Mouse (Mus musculus) MEL (cell line): ENCODE data around the gene Crk. TPM values are rescaled to one million over a fixed set of nuclear protein-coding genes. Genes with fewer than 3 reads are reported as not detected.

Experiments
- DNase-seq: peaks from one replicate; pipeline ENCODE4 v3.0.0; 2011; ENCODE audit warnings: low read depth, low spot score
- H3K27ac ChIP-seq: 2 replicates; pipeline ENCODE4 v1.5.1; 2012; ENCODE audit warnings: low read depth, mild to moderate bottlenecking, control low read depth, low read length, moderate library complexity; ENCODE audit not compliant: control insufficient read depth
- H3K27me3 ChIP-seq, 2 experiments: fragments of 150-350 bp in 1 of 2; sonication (generic) in 1 of 2; 2 replicates each; pipeline ENCODE4 v1.6.1; 2012; ENCODE audit warnings: low read length in 2 of 2, mild to moderate bottlenecking in 2 of 2, improper control_type of control experiment in 1 of 2, moderate library complexity in 1 of 2; ENCODE audit not compliant: insufficient read depth in 2 of 2, control insufficient read depth in 1 of 2
- H3K36me3 ChIP-seq, 2 experiments: 2 replicates each; pipeline ENCODE4 v1.6.1; 2012 to 2014; ENCODE audit warnings: low read length in 2 of 2, improper control_type of control experiment in 1 of 2, inconsistent platforms in 1 of 2, mild to moderate bottlenecking in 1 of 2; ENCODE audit not compliant: insufficient read depth in 2 of 2, control insufficient read depth in 1 of 2
- H3K4me1 ChIP-seq, 2 experiments: fragments of 150-350 bp in 1 of 2; sonication (generic) in 1 of 2; 2 replicates each; pipeline ENCODE4 v1.6.1; 2012; ENCODE audit warnings: low read length in 2 of 2, improper control_type of control experiment in 1 of 2, mild to moderate bottlenecking in 1 of 2; ENCODE audit not compliant: insufficient read depth in 2 of 2, control insufficient read depth in 1 of 2
- H3K4me3 ChIP-seq, 2 experiments: fragments of 150-350 bp in 1 of 2; sonication (generic) in 1 of 2; 2 replicates each; pipeline ENCODE4 v1.5.1; 2012; ENCODE audit warnings: low read depth in 2 of 2, low read length in 2 of 2, mild to moderate bottlenecking in 2 of 2, moderate library complexity in 2 of 2, control low read depth in 1 of 2, improper control_type of control experiment in 1 of 2; ENCODE audit not compliant: control insufficient read depth in 1 of 2, insufficient read depth in 1 of 2
- H3K79me2 ChIP-seq: 2 replicates; pipeline ENCODE4 v1.6.1; 2012; ENCODE audit warnings: mild to moderate bottlenecking, low read length, moderate library complexity; ENCODE audit not compliant: control insufficient read depth, poor library complexity, insufficient read depth
- H3K9ac ChIP-seq: 2 replicates; pipeline ENCODE4 v1.6.1; 2012; ENCODE audit warnings: low read depth, mild to moderate bottlenecking, control low read depth, low read length, moderate library complexity; ENCODE audit not compliant: control insufficient read depth, poor library complexity, severe bottlenecking
- H3K9me3 ChIP-seq: fragments of 150-350 bp; sonication (generic); replicated peaks from 2 replicates; pipeline ENCODE4 v1.6.1; 2012; ENCODE audit warnings: mild to moderate bottlenecking, low read length, improper control_type of control experiment, moderate library complexity; ENCODE audit not compliant: insufficient read depth
- CTCF ChIP-seq, 3 experiments: IDR thresholded peaks in 2 of 3; conservative IDR thresholded peaks in 1 of 3; 2 replicates each; pipeline ENCODE4 v1.5.1; 2011 to 2012; ENCODE audit warnings: low read length in 3 of 3, low read depth in 2 of 3, mild to moderate bottlenecking in 2 of 3, improper control_type of control experiment in 1 of 3, inconsistent platforms in 1 of 3, mixed read lengths in 1 of 3, moderate library complexity in 1 of 3; ENCODE audit not compliant: control insufficient read depth in 1 of 3, insufficient read depth in 1 of 3, poor library complexity in 1 of 3, severe bottlenecking in 1 of 3
- E2F4 ChIP-seq: IDR thresholded peaks from 2 replicates; pipeline ENCODE4 v1.6.1; 2011; ENCODE audit warnings: low read depth, low read length, improper control_type of control experiment, borderline replicate concordance
- EP300 ChIP-seq, 2 experiments: IDR thresholded peaks; 2 replicates each; pipeline ENCODE4 v1.6.1; 2011; ENCODE audit warnings: improper control_type of control experiment in 2 of 2, low read length in 2 of 2, low read depth in 1 of 2, mild to moderate bottlenecking in 1 of 2
- GATA1 ChIP-seq: IDR thresholded peaks from 2 replicates; pipeline ENCODE4 v1.6.1; 2011; ENCODE audit warnings: low read depth, low read length, improper control_type of control experiment
- KAT2A ChIP-seq: conservative IDR thresholded peaks from 2 replicates; pipeline ENCODE4 v1.6.1; 2012; ENCODE audit warnings: low read depth, low read length, improper control_type of control experiment, inconsistent platforms
- MEF2A ChIP-seq: IDR thresholded peaks from 2 replicates; pipeline ENCODE4 v1.6.1; 2014; ENCODE audit warnings: low read depth, mild to moderate bottlenecking, inconsistent platforms, low read length, improper control_type of control experiment; ENCODE audit not compliant: poor library complexity, insufficient replicate concordance, severe bottlenecking; ENCODE audit errors: extremely low read depth
- MYC ChIP-seq: IDR thresholded peaks from 2 replicates; pipeline ENCODE4 v1.6.1; 2011; ENCODE audit warnings: low read depth, mild to moderate bottlenecking, low read length, improper control_type of control experiment, moderate library complexity
- NRF1 ChIP-seq: IDR thresholded peaks from 2 replicates; pipeline ENCODE4 v1.6.1; 2014; ENCODE audit warnings: low read depth, mild to moderate bottlenecking, inconsistent platforms, low read length, improper control_type of control experiment, moderate library complexity; ENCODE audit not compliant: poor library complexity, insufficient read depth, severe bottlenecking
- POLR2AphosphoS2 ChIP-seq: IDR thresholded peaks from 2 replicates; pipeline ENCODE4 v1.6.1; 2011; ENCODE audit warnings: low read length, improper control_type of control experiment
- TAL1 ChIP-seq: IDR thresholded peaks from 2 replicates; pipeline ENCODE4 v1.6.1; 2012; ENCODE audit warnings: mild to moderate bottlenecking, inconsistent platforms, low read length, moderate library complexity, mixed read lengths
- ZC3H11A ChIP-seq: IDR thresholded peaks from 2 replicates; pipeline ENCODE4 v1.6.1; 2012; ENCODE audit warnings: low read depth, mild to moderate bottlenecking, inconsistent platforms, low read length, improper control_type of control experiment
- polyA plus RNA-seq, 2 experiments: library from polyadenylated mRNA; stranded (reverse) in 1 of 2; unstranded in 1 of 2; fragments of >175 nt in 1 of 2; fragments of >200 nt in 1 of 2; gene quantifications; 2 replicates each; pipeline versions ENCODE4 v1.2.1 to v1.2.4; 2012; ENCODE audit warnings: low replicate concordance in 2 of 2, low read depth in 1 of 2; ENCODE audit not compliant: insufficient read length in 2 of 2, insufficient read depth in 1 of 2, missing spikeins in 1 of 2
- total RNA-seq: library from RNA; depleted of rRNA; stranded (reverse); fragments of 300-350 nt; gene quantifications from 2 replicates; pipeline ENCODE4 v1.2.3, GENCODE M21; 2012

The Crk gene
- total and polyA plus RNA-seq, 3 experiments: 33.8 to 68.0 (median 66.2) TPM

- TF ChIP-seq GATA1 (no peak), E2F4 (no peak), CTCF (IDR thresholded peaks at IDR 0.05 in 2 of 3, conservative IDR thresholded peaks at IDR 0.05 in 1 of 3; ENCODE audit: control insufficient read depth in 1 of 3, insufficient read depth in 1 of 3, low read depth in 2 of 3, low read length in 3 of 3, poor library complexity in 1 of 3, severe bottlenecking in 1 of 3) (peak; percentile 18 to 48 (median 20); a peak in 3 of 6 replicates)
Observed at GRCm38 (mm10) chr11:75679439-75680171, 546 bp downstream of the Crk start (continued).

GRCm38 (mm10) chr11:75684462-75684861, 5.4 kb downstream of the Crk start:
- Histone ChIP-seq H3K9ac (no peak overlapping the region), H3K79me2 (peaks cover 71% of the 10 kb centered on the region), H3K27me3 (no peaks in the 10 kb centered on the region), H3K4me3 (no peak overlapping the region), H3K27ac (no peak overlapping the region), H3K36me3 (peaks cover 22 to 30% of the 10 kb centered on the region in 2 experiments), H3K4me1 (peaks cover 5 to 6% of the 10 kb centered on the region in 2 experiments), H3K9me3 (no peaks in the 10 kb centered on the region)
- TF ChIP-seq NRF1 (no peak), POLR2AphosphoS2 (0 out of 2 replicates have a peak, but pooled peaks have one; percentile 17), ZC3H11A (no peak), EP300 (IDR thresholded peaks at IDR 0.05; ENCODE audit: low read depth in 1 of 2, low read length in 2 of 2) (no peak), MYC (no peak), CTCF (IDR thresholded peaks at IDR 0.05 in 2 of 3, conservative IDR thresholded peaks at IDR 0.05 in 1 of 3; ENCODE audit: control insufficient read depth in 1 of 3, insufficient read depth in 1 of 3, low read depth in 2 of 3, low read length in 3 of 3, poor library complexity in 1 of 3, severe bottlenecking in 1 of 3) (peak in 2 of 3 experiments; percentile 41 to 50; a peak in 4 of 6 replicates), TAL1 (no peak), MEF2A (no peak), KAT2A (no peak)
- DNase-seq: peak; percentile 63

GRCm38 (mm10) chr11:75684956-75685355, 5.9 kb downstream of the Crk start:
- TF ChIP-seq POLR2AphosphoS2 (0 out of 2 replicates have a peak, but pooled peaks have one; percentile 37), NRF1 (no peak)
- no peak overlapping the region for H3K4me3 ChIP-seq
- H3K9ac ChIP-seq: no peak overlapping the region
- peaks cover 66% of the 10 kb centered on the region for H3K79me2 ChIP-seq
- no peaks in the 10 kb centered on the region for H3K27me3 ChIP-seq
- DNase-seq: no peak
- peaks cover 5 to 6% of the 10 kb centered on the region in 2 experiments; a peak in 3 of 4 replicates for H3K4me1 ChIP-seq
- H3K27ac ChIP-seq: no peak overlapping the region
- H3K36me3 ChIP-seq: peaks cover 22 to 30% of the 10 kb centered on the region in 2 experiments
- no peaks in the 10 kb centered on the region for H3K9me3 ChIP-seq
